Mouse (Mus musculus) E14TG2a.4 (cell line): Measurements from ENCODE around the gene Acp2.

Source experiments
- H3K27me3 ChIP-seq: 2 replicates; pipeline ENCODE4 v1.6.1; 2014; ENCODE audit warnings: low read length, control low read depth; ENCODE audit not compliant: insufficient read depth
- H3K36me3 ChIP-seq: 2 replicates; pipeline ENCODE4 v1.6.1; 2014; ENCODE audit warnings: low read length, control low read depth; ENCODE audit not compliant: insufficient read depth
- H3K4me1 ChIP-seq: replicated peaks from 2 replicates; pipeline ENCODE4 v1.6.1; 2014; ENCODE audit warnings: low read depth, low read length, control low read depth
- H3K4me3 ChIP-seq: replicated peaks from 2 replicates; pipeline ENCODE4 v1.5.1; 2014; ENCODE audit warnings: mild to moderate bottlenecking, low read length
- H3K9me3 ChIP-seq: 2 replicates; pipeline ENCODE4 v1.6.1; 2014; ENCODE audit warnings: low read length, control low read depth
- CTCF ChIP-seq: conservative IDR thresholded peaks from 2 replicates; pipeline ENCODE4 v1.5.1; 2014; ENCODE audit warnings: low read length
- NANOG ChIP-seq: IDR thresholded peaks from 2 replicates; pipeline ENCODE4 v1.6.1; 2014; ENCODE audit warnings: borderline replicate concordance, low read length, mixed read lengths
- POU5F1 ChIP-seq: IDR thresholded peaks from 2 replicates; pipeline ENCODE4 v1.6.1; 2014; ENCODE audit warnings: low read length, borderline replicate concordance

Acp2 gene

DNA sequence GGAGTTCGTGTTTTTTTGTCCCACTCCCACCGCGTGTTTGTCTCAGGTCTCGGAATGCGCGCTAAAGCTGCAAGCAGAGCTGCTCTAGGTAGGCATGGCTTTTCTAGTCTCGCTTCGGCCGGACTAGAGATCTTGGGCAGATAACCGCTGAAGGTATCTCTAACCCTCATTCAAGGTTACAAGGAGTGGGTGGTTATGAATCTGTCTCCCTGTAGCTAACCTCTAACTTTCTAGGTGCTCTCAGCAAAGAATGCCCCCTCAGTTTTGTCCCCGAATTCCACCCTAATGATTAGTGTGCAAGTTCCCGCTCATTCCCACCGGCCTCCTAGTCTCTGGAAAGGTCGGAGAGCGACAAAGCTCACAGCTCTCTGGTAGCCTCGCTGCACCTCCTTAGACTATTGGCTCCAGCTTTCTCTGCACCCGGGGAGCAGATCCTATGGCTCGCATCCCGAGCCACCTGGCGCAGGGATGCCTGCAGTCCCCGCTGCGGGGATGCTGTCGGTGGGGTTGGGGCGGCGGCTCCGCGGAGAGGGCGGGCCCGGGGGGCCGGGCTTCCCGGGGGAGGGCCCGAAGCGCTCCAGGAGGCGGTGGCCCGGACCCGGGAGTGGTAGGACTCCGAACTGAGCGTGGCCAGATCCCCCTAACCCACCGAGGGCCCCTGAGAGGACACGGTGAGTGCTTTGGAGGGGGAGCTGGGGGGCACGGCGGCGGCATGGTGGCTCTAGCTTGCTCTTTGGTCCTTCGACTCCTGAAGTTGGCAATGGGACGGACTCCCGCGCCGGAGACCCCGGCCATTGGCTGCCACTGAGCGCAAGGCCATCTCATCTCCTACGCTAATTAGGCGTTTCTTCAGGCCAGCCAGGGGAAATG lies 53.8 kb downstream of the Acp2 start:
- H3K9me3 ChIP-seq = no peaks in the 10 kb centered on the region
- no peaks in the 10 kb centered on the region for H3K36me3 ChIP-seq
- peak overlapping the region; percentile 87 for H3K4me3 ChIP-seq
- H3K27me3 ChIP-seq = peaks cover 97% of the 10 kb centered on the region
- TF ChIP-seq NANOG (no peak), POU5F1 (no peak), CTCF (no peak)
- H3K4me1 ChIP-seq = peaks cover 47% of the 10 kb centered on the region

DNA sequence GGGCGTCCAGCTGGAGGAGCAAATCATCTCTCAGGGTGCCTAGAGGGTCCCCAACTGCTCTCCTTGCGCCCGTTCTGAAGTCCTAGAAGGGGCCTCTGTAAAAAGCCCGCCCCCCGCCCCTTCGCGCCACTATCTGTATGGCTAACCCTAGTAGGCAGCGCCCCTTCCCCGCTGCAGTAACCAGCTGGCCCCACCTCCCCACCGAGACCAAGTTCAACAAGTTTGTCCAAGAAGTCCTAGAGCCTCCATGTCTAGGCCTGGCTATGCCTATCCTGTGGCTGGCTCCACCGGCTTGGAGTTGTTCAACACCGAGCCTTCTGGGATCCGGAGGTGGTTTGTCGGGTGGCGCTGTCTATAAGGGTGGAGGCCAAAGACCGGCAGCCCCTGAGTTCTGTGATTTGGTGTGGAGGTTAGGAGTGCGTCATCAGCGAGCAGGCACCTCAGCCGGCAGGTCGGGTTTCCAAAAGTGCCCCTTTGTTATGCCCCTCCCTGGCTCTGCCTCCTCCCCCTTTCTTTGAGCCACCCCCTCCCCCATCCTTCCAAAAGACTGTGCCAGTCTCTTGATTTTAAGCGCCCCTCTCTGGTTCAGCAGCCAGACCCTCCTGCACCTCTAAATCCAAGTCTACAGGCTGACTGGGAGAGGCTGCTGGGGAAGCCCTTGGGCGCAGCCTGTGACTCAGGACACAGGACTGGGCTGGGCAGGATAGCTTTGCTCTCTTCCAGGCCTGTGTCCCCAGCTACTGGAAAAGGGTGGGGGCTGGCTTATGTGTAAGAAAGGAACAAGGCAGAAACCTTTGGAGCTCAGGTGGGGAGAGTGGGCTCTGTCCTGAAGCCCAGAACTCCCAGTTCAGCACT lies 54.7 kb downstream of the Acp2 start:
- Histone ChIP-seq H3K36me3 (no peaks in the 10 kb centered on the region), H3K4me3 (peak overlapping the region; percentile 87), H3K9me3 (no peaks in the 10 kb centered on the region), H3K27me3 (peaks cover 93% of the 10 kb centered on the region), H3K4me1 (peaks cover 50% of the 10 kb centered on the region)
- no peak for TF ChIP-seq NANOG
- no peak for TF ChIP-seq POU5F1
- no peak for TF ChIP-seq CTCF

GRCm38 (mm10) chr2:91258054-91258453 lies 55.4 kb downstream of the Acp2 start:
- Histone ChIP-seq H3K9me3 (no peaks in the 10 kb centered on the region), H3K4me3 (peak overlapping the region; percentile 87), H3K27me3 (peaks cover 86% of the 10 kb centered on the region), H3K36me3 (peaks cover 6% of the 10 kb centered on the region; the same call in 1 of the 2 replicates), H3K4me1 (peaks cover 56% of the 10 kb centered on the region)
- no peak for TF ChIP-seq POU5F1
- TF ChIP-seq NANOG = no peak
- no peak for TF ChIP-seq CTCF

DNA sequence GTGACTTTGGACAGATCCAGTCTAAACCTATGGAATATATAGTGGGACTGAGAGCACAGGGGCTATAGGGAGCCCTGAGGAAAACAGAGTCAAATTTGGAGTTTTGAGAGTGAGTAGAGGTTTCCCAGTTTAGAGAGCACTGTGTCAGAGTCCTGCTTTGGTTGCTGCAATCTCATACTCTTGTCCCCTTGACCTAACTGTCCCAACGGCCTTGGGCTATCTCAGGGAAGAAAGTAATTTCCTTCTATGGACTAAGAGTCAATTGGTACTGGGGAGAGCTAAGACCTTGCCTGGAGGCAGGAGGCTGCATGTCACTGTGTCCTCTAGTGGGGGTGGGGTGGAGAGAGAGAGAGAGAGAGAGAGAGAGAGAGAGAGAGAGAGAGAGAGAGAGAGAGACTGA lies 56.1 kb downstream of the Acp2 start:
- Histone ChIP-seq H3K36me3 (peaks cover 6% of the 10 kb centered on the region; the same call in 1 of the 2 replicates), H3K4me3 (no peak overlapping the region), H3K27me3 (peaks cover 78% of the 10 kb centered on the region), H3K4me1 (peaks cover 63% of the 10 kb centered on the region), H3K9me3 (no peaks in the 10 kb centered on the region)
- TF ChIP-seq CTCF (no peak), NANOG (no peak), POU5F1 (no peak)

- TF ChIP-seq NANOG = no peak
- TF ChIP-seq CTCF = no peak
- TF ChIP-seq POU5F1 = no peak
Observed at GRCm38 (mm10) chr2:91259493-91259892, 56.8 kb downstream of the Acp2 start.

More at GRCm38 (mm10) chr2:91259493-91259892, 56.8 kb downstream of the Acp2 start:
- Histone ChIP-seq H3K27me3 (peaks cover 72% of the 10 kb centered on the region), H3K9me3 (no peaks in the 10 kb centered on the region), H3K36me3 (peaks cover 6% of the 10 kb centered on the region; the same call in 1 of the 2 replicates), H3K4me1 (peaks cover 70% of the 10 kb centered on the region), H3K4me3 (no peak overlapping the region)
